Mouse (Mus musculus) lung, embryonic 16.5 days (tissue): ENCODE measurements at regions not wholly inside any gene's neighbourhood (a gene's known extent, or its start where the extent isn't known, plus 50 kb on each side); places are given as distances from the start of the nearest gene placed in this dataset.

ENCODE experiments used
- ATAC-seq: fragments of 200-750 bp; cut with Nextera tagmentation; 2 replicates; pipeline ENCODE4 v1.8.0; 2017; ENCODE audit warnings: low read depth, mild to moderate bottlenecking, moderate library complexity
- H3K27ac ChIP-seq: fragments of 300-500 bp; sonication (generic); 2 replicates; pipeline ENCODE4 v1.5.1; 2014; ENCODE audit warnings: mild to moderate bottlenecking, control low read depth, low read length
- H3K27me3 ChIP-seq: fragments of 300-500 bp; sonication (generic); 2 replicates; pipeline ENCODE4 v1.6.1; 2014; ENCODE audit warnings: low read depth, low read length, mixed read lengths; ENCODE audit not compliant: control insufficient read depth, insufficient read depth
- H3K36me3 ChIP-seq: fragments of 300-500 bp; sonication (generic); 2 replicates; pipeline ENCODE4 v1.6.1; 2014; ENCODE audit warnings: low read length; ENCODE audit not compliant: control insufficient read depth, insufficient read depth
- H3K4me1 ChIP-seq: fragments of 300-500 bp; sonication (generic); replicated peaks from 2 replicates; pipeline ENCODE4 v1.6.1; 2014; ENCODE audit warnings: low read length, mixed read lengths; ENCODE audit not compliant: control insufficient read depth, insufficient read depth
- H3K4me2 ChIP-seq: fragments of 300-500 bp; sonication (generic); 2 replicates; pipeline ENCODE4 v1.6.1; 2014; ENCODE audit warnings: low read depth, low read length, control low read depth
- H3K4me3 ChIP-seq: fragments of 300-500 bp; sonication (generic); 2 replicates; pipeline ENCODE4 v1.5.1; 2014; ENCODE audit warnings: mild to moderate bottlenecking, low read length, control low read depth
- H3K9ac ChIP-seq: fragments of 300-500 bp; sonication (generic); 2 replicates; pipeline ENCODE4 v1.6.1; 2014; ENCODE audit warnings: low read length, control low read depth
- H3K9me3 ChIP-seq: fragments of 300-500 bp; sonication (generic); 2 replicates; pipeline ENCODE4 v1.6.1; 2016; ENCODE audit warnings: low read length; ENCODE audit not compliant: control insufficient read depth
- WGBS: fragments of 180-500 bp; shearing (Covaris S2); extraction: QIAGEN DNeasy Blood & Tissue Kit; methylation state at CpG from one replicate; pipeline ENCODE4 v1.1.7; 2014; 5-methylcytosine and 5-hydroxymethylcytosine counted together

DNA sequence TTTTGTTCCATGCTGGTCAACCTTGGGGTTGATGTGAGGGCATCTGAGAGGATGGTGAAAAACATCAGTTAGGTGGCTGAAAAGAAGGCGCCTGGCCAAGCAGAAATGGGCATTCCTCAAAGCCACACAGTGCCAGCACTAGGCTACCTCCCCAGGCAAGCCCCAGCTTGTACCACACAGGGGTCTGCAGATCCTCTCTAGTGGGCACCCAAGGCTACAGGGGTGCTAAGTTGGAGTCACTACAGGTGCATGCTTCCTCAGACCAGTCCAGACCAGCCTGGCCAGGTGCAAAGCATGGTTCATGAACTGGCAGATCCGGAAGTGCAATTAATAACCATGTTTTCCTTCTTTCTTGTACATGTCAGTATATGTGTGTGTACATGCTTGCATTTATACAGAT is 137.1 kb downstream of the Plekhb2 start:
- no peak for ATAC-seq
- WGBS, result 81% methylated on average over 2 of the region's 2 CpGs
- Histone ChIP-seq H3K36me3 (no peaks in the 10 kb centered on the region), H3K4me2 (no peak overlapping the region), H3K4me1 (no peaks in the 10 kb centered on the region), H3K4me3 (no peak overlapping the region), H3K9me3 (no peaks in the 10 kb centered on the region), H3K27ac (no peak overlapping the region), H3K9ac (no peak overlapping the region), H3K27me3 (no peaks in the 10 kb centered on the region)

GRCm38 (mm10) chr1:34987650-34988221 is 138.0 kb downstream of the Plekhb2 start:
- Histone ChIP-seq H3K4me3 (no peak overlapping the region), H3K27ac (no peak overlapping the region), H3K4me1 (no peaks in the 10 kb centered on the region), H3K9me3 (no peaks in the 10 kb centered on the region), H3K4me2 (no peak overlapping the region), H3K36me3 (no peaks in the 10 kb centered on the region), H3K27me3 (no peaks in the 10 kb centered on the region), H3K9ac (no peak overlapping the region)
- ATAC-seq, result no peak
- 73% methylated on average over 8 of the region's 8 CpGs for WGBS

GRCm38 (mm10) chr1:34988225-34988624 is 138.4 kb downstream of the Plekhb2 start:
- Histone ChIP-seq H3K4me2 (no peak overlapping the region), H3K9me3 (no peaks in the 10 kb centered on the region), H3K36me3 (no peaks in the 10 kb centered on the region), H3K4me1 (no peaks in the 10 kb centered on the region), H3K27me3 (no peaks in the 10 kb centered on the region), H3K4me3 (no peak overlapping the region), H3K9ac (no peak overlapping the region), H3K27ac (no peak overlapping the region)
- 76% methylated on average over 7 of the region's 7 CpGs for WGBS
- no peak for ATAC-seq

GRCm38 (mm10) chr1:35000801-35001200 is 151.0 kb downstream of the Plekhb2 start:
- no peak for ATAC-seq
- Histone ChIP-seq H3K4me1 (no peaks in the 10 kb centered on the region), H3K4me2 (no peak overlapping the region), H3K9me3 (no peaks in the 10 kb centered on the region), H3K36me3 (no peaks in the 10 kb centered on the region), H3K9ac (no peak overlapping the region), H3K27me3 (no peaks in the 10 kb centered on the region), H3K4me3 (no peak overlapping the region), H3K27ac (no peak overlapping the region)
- WGBS, result 78% methylated on average over 1 of the region's 1 CpGs

- Histone ChIP-seq H3K9me3 (no peaks in the 10 kb centered on the region; the same call in 1 of the 2 replicates), H3K36me3 (no peaks in the 10 kb centered on the region), H3K4me1 (no peaks in the 10 kb centered on the region), H3K4me2 (no peak overlapping the region), H3K27me3 (no peaks in the 10 kb centered on the region), H3K27ac (no peak overlapping the region), H3K9ac (no peak overlapping the region), H3K4me3 (no peak overlapping the region)
- no peak for ATAC-seq
- 67% methylated on average over 4 of the region's 4 CpGs for WGBS
These were observed 167.7 kb downstream of the Plekhb2 start for GRCm38 (mm10) chr1:35017471-35017870.

GRCm38 (mm10) chr1:35032619-35033018 is 182.8 kb downstream of the Plekhb2 start:
- Histone ChIP-seq H3K4me3 (no peak overlapping the region), H3K9me3 (no peaks in the 10 kb centered on the region), H3K27ac (no peak overlapping the region), H3K36me3 (no peaks in the 10 kb centered on the region), H3K4me2 (no peak overlapping the region), H3K9ac (no peak overlapping the region), H3K27me3 (no peaks in the 10 kb centered on the region), H3K4me1 (no peaks in the 10 kb centered on the region)
- WGBS, result 34% methylated on average over 4 of the region's 4 CpGs
- ATAC-seq, result no peak

- Histone ChIP-seq H3K27ac (no peak overlapping the region), H3K9ac (no peak overlapping the region), H3K4me1 (no peaks in the 10 kb centered on the region), H3K36me3 (no peaks in the 10 kb centered on the region), H3K9me3 (no peaks in the 10 kb centered on the region), H3K4me3 (no peak overlapping the region), H3K27me3 (no peaks in the 10 kb centered on the region), H3K4me2 (no peak overlapping the region)
- WGBS, result 54% methylated on average over 1 of the region's 1 CpGs
- no peak for ATAC-seq
These were observed 223.0 kb downstream of the Plekhb2 start for GRCm38 (mm10) chr1:35072811-35073210.

GRCm38 (mm10) chr1:35094873-35095272 is 245.1 kb downstream of the Plekhb2 start:
- no peak overlapping the region for H3K9ac ChIP-seq
- ATAC-seq, result peak; percentile 89
- H3K27ac ChIP-seq, result no peak overlapping the region
- no peaks in the 10 kb centered on the region for H3K9me3 ChIP-seq
- H3K36me3 ChIP-seq, result no peaks in the 10 kb centered on the region
- no peak overlapping the region for H3K4me3 ChIP-seq
- WGBS, result 28% methylated on average over 1 of the region's 1 CpGs
- H3K4me1 ChIP-seq, result no peaks in the 10 kb centered on the region
- no peaks in the 10 kb centered on the region for H3K27me3 ChIP-seq
- H3K4me2 ChIP-seq, result no peak overlapping the region

DNA sequence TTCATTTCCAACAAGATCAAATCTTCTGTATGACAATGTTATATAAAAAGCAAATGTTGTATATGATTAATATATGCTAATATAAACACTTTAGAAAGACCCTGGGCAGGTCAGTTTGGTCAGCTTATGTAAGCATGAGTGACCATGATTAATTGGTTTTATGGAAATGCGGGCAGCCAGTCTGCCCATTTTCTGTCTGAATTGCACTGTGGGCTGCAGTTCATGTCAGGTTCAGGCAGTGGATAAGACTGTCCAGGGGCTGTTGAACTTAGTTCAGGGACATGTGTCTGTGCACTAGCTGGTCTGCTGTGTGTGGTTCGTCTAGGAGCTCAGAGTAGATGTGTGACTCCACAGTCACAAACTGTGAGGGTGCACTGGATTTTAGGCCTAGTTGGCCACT is 246.0 kb downstream of the Plekhb2 start:
- H3K27ac ChIP-seq, result peak overlapping the region; percentile 27; the same call in 1 of the 2 replicates
- H3K9me3 ChIP-seq, result no peaks in the 10 kb centered on the region
- no peaks in the 10 kb centered on the region for H3K4me1 ChIP-seq
- no peak overlapping the region for H3K9ac ChIP-seq
- H3K4me3 ChIP-seq, result no peak overlapping the region
- H3K36me3 ChIP-seq, result no peaks in the 10 kb centered on the region
- no peaks in the 10 kb centered on the region for H3K27me3 ChIP-seq
- 46% methylated on average over 2 of the region's 2 CpGs for WGBS
- no peak overlapping the region for H3K4me2 ChIP-seq
- ATAC-seq, result no peak

GRCm38 (mm10) chr1:35106665-35107064 is 256.9 kb downstream of the Plekhb2 start:
- ATAC-seq, result peak; percentile 41; the same call in 1 of the 2 replicates
- H3K9ac ChIP-seq, result no peak overlapping the region
- no peaks in the 10 kb centered on the region for H3K9me3 ChIP-seq
- H3K27me3 ChIP-seq, result no peaks in the 10 kb centered on the region
- H3K4me3 ChIP-seq, result no peak overlapping the region
- H3K4me2 ChIP-seq, result no peak overlapping the region
- H3K27ac ChIP-seq, result no peak overlapping the region
- WGBS, result 89% methylated on average over 1 of the region's 1 CpGs
- no peaks in the 10 kb centered on the region for H3K36me3 ChIP-seq
- no peaks in the 10 kb centered on the region for H3K4me1 ChIP-seq
